ENCODE assay signal across 10 mouse cellular contexts in the genomic region with DNA sequence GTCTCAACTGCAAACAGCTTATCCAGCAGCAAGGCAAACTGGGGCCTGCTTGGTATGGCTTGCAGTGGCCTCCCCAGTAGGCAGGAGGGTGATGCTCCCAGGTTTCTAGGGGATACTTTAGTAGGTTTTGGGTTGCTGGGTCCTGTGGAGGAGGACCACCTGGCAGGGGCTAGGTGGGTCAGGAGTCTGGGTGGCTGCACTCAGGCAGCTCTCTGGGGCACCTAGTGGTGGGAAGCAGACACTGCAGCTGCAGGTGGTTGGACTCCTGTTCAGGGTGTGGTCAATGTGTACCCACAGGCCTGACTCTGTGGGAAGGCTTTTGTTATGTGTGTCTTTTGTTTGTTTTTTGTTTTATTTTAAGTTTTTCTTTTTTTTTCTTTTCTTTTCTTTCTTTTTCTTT. TPM values are rescaled to one million over a fixed set of nuclear protein-coding genes. Genes with fewer than 3 reads are reported as not detected.
DNase-seq lines count a peak whose midpoint lies in the region; ATAC-seq and TF ChIP-seq lines count a peak whose summit lies in the region.
"Had no signal": no experiment of that assay in that cellular context is flagged by ENCODE, and none has a peak within 500 bp of the region (broad histone marks: within the 10 kb centered on the region; RNA-seq: fewer than 3 reads in every experiment).

No protein-coding gene starts in this region.

- no peak overlapping the region for H3K27ac ChIP-seq in hindbrain, postnatal 0 days
- no peak overlapping the region for H3K27ac ChIP-seq in hindbrain, embryonic 11.5 days (ENCODE audit: low read depth, low read length)
- no peak overlapping the region for H3K27ac ChIP-seq in olfactory bulb, adult 2 months (ENCODE audit: insufficient read depth, low read depth, low read length)
- H3K27ac ChIP-seq in midbrain, embryonic 15.5 days: no peak overlapping the region
- H3K27ac ChIP-seq: embryonic facial prominence, embryonic 15.5 days; limb, embryonic 15.5 days had no signal

- no peak overlapping the region for H3K9ac ChIP-seq in hindbrain, postnatal 0 days (replicated peaks; ENCODE audit: low read length)
- no peak overlapping the region for H3K9ac ChIP-seq in hindbrain, embryonic 11.5 days (ENCODE audit: low read depth, low read length)
- no peak overlapping the region for H3K9ac ChIP-seq in midbrain, embryonic 15.5 days
- H3K9ac ChIP-seq: embryonic facial prominence, embryonic 15.5 days; limb, embryonic 15.5 days had no signal

- H3K9me3 ChIP-seq in hindbrain, postnatal 0 days (ENCODE audit: low read length): no peaks in the 10 kb centered on the region
- H3K9me3 ChIP-seq in hindbrain, embryonic 11.5 days (ENCODE audit: control insufficient read depth, low read length): no peaks in the 10 kb centered on the region
- H3K9me3 ChIP-seq in midbrain, embryonic 15.5 days: no peaks in the 10 kb centered on the region
- H3K9me3 ChIP-seq: embryonic facial prominence, embryonic 15.5 days; limb, embryonic 15.5 days had no signal

- no peak for TF ChIP-seq POLR2A in olfactory bulb, adult 2 months (IDR thresholded peaks at IDR 0.05; ENCODE audit: insufficient read depth, low read depth, low read length)

- no peak overlapping the region for H3K4me3 ChIP-seq in hindbrain, postnatal 0 days (ENCODE audit: low read length)
- no peak overlapping the region for H3K4me3 ChIP-seq in hindbrain, embryonic 11.5 days (ENCODE audit: low read depth, low read length)
- no peak overlapping the region for H3K4me3 ChIP-seq in olfactory bulb, adult 2 months (ENCODE audit: insufficient read depth, low read depth, low read length)
- H3K4me3 ChIP-seq in midbrain, embryonic 15.5 days: no peak overlapping the region
- H3K4me3 ChIP-seq: embryonic facial prominence, embryonic 15.5 days; limb, embryonic 15.5 days had no signal

- no peaks in the 10 kb centered on the region for H3K36me3 ChIP-seq in hindbrain, postnatal 0 days (ENCODE audit: insufficient read depth, low read length)
- H3K36me3 ChIP-seq in hindbrain, embryonic 11.5 days (ENCODE audit: control insufficient read depth, insufficient read depth, low read length): no peaks in the 10 kb centered on the region
- no peaks in the 10 kb centered on the region for H3K36me3 ChIP-seq in midbrain, embryonic 15.5 days (replicated peaks)
- H3K36me3 ChIP-seq: embryonic facial prominence, embryonic 15.5 days; limb, embryonic 15.5 days had no signal

- no peak overlapping the region for H3K4me2 ChIP-seq in hindbrain, postnatal 0 days (ENCODE audit: low read depth, low read length)
- H3K4me2 ChIP-seq in hindbrain, embryonic 11.5 days (replicated peaks; ENCODE audit: low read depth, low read length): no peak overlapping the region
- H3K4me2 ChIP-seq in midbrain, embryonic 15.5 days: no peak overlapping the region
- H3K4me2 ChIP-seq: embryonic facial prominence, embryonic 15.5 days; limb, embryonic 15.5 days had no signal

- TF ChIP-seq CTCF in hindbrain, postnatal 0 days (IDR thresholded peaks at IDR 0.05; ENCODE audit: low read depth): peak; percentile 76
- TF ChIP-seq CTCF in olfactory bulb, adult 2 months (IDR thresholded peaks at IDR 0.05; ENCODE audit: insufficient read depth, low read depth, low read length): peak; percentile 70

- no peak for ATAC-seq in hindbrain, postnatal 0 days
- no peak for ATAC-seq in hindbrain, embryonic 11.5 days (ENCODE audit: low FRiP score)
- ATAC-seq in midbrain, embryonic 15.5 days (replicated peaks): no peak

- peaks cover 39% of the 10 kb centered on the region for H3K27me3 ChIP-seq in hindbrain, postnatal 0 days (ENCODE audit: insufficient read depth, low read length)
- peaks cover 60% of the 10 kb centered on the region for H3K27me3 ChIP-seq in hindbrain, embryonic 11.5 days (ENCODE audit: control insufficient read depth, insufficient read depth, low read length)
- peaks cover 64% of the 10 kb centered on the region for H3K27me3 ChIP-seq in midbrain, embryonic 15.5 days (replicated peaks)

- H3K4me1 ChIP-seq in hindbrain, postnatal 0 days (ENCODE audit: insufficient read depth, low read length): peaks cover 15% of the 10 kb centered on the region
- H3K4me1 ChIP-seq in hindbrain, embryonic 11.5 days (replicated peaks; ENCODE audit: control insufficient read depth, insufficient read depth, low read length): peaks cover 16% of the 10 kb centered on the region
- peaks cover 26% of the 10 kb centered on the region for H3K4me1 ChIP-seq in olfactory bulb, adult 2 months (ENCODE audit: control insufficient read depth, insufficient read depth, low read length)
- H3K4me1 ChIP-seq in midbrain, embryonic 15.5 days: peaks cover 24% of the 10 kb centered on the region

- peak; percentile 32 for DNase-seq in hindbrain, postnatal 0 days (ENCODE audit: low spot score)
- DNase-seq in hindbrain, embryonic 11.5 days (ENCODE audit: low spot score): no peak
- peak; percentile 81 for DNase-seq in CD4-positive, CD25-positive, alpha-beta regulatory T cell, adult 2 months (ENCODE audit: low read depth, low spot score)
- DNase-seq in ZHBTc4 (ENCODE audit: low read depth, low spot score): peak; percentile 86
- peak; percentile 80 for DNase-seq in kidney, postnatal 10 days
- no peak for DNase-seq in Muller cell, postnatal 12 days (ENCODE audit: inconsistent ontology term)

RNA-seq across cellular contexts. Expression of gene Espn, which starts 17.7 kb away (rescaled TPM):
- 0.47 and 1.4 TPM in 2 replicates for total RNA-seq in hindbrain, postnatal 0 days (2014; rRNA removed)
- polyA plus RNA-seq in hindbrain, postnatal 0 days (2015; fragmentation: Nextera tagmentation; extraction: Ambion mirVana): 0.71 and 0.79 TPM in 2 replicates
- 1.4 and 2.0 TPM in 2 replicates for polyA plus RNA-seq in hindbrain, embryonic 11.5 days (2014; fragmentation: Nextera tagmentation; extraction: Ambion mirVana)
- not detected in 2 replicates for polyA plus RNA-seq in olfactory bulb, adult 2 months (2012; ENCODE audit: insufficient read depth, insufficient read length, low replicate concordance, missing spikeins)
- polyA plus RNA-seq in midbrain, embryonic 15.5 days (2015; fragmentation: Nextera tagmentation; extraction: Ambion mirVana): 0.13 and 0.19 TPM in 2 replicates

RNA-seq across cellular contexts. Expression of gene Tnfrsf25, which starts 18.8 kb away (rescaled TPM):
- total RNA-seq in hindbrain, postnatal 0 days (2014; rRNA removed): 0.22 and 1.6 TPM in 2 replicates
- polyA plus RNA-seq in hindbrain, postnatal 0 days (2015; fragmentation: Nextera tagmentation; extraction: Ambion mirVana): 0.48 and 0.62 TPM in 2 replicates
- 0.18 and 0.28 TPM in 2 replicates for polyA plus RNA-seq in hindbrain, embryonic 11.5 days (2014; fragmentation: Nextera tagmentation; extraction: Ambion mirVana)
- not detected in 2 replicates for polyA plus RNA-seq in olfactory bulb, adult 2 months (2012; ENCODE audit: insufficient read depth, insufficient read length, low replicate concordance, missing spikeins)
- polyA plus RNA-seq in midbrain, embryonic 15.5 days (2015; fragmentation: Nextera tagmentation; extraction: Ambion mirVana): 0.80 and 1.0 TPM in 2 replicates

RNA-seq across cellular contexts. Expression of gene Hes2, which starts 24.2 kb away (rescaled TPM):
- not detected in 2 replicates for total RNA-seq in hindbrain, postnatal 0 days (2014; rRNA removed)
- not detected in 2 replicates for polyA plus RNA-seq in hindbrain, postnatal 0 days (2015; fragmentation: Nextera tagmentation; extraction: Ambion mirVana)
- polyA plus RNA-seq in hindbrain, embryonic 11.5 days (2014; fragmentation: Nextera tagmentation; extraction: Ambion mirVana): 2.7 and 4.3 TPM in 2 replicates
- polyA plus RNA-seq in olfactory bulb, adult 2 months (2012; ENCODE audit: insufficient read depth, insufficient read length, low replicate concordance, missing spikeins): not detected in 2 replicates
- not detected in 2 replicates for polyA plus RNA-seq in midbrain, embryonic 15.5 days (2015; fragmentation: Nextera tagmentation; extraction: Ambion mirVana)

RNA-seq across cellular contexts. Expression of gene Acot7, which starts 43.4 kb away (rescaled TPM):
- total RNA-seq in hindbrain, postnatal 0 days (2014; rRNA removed): 249 and 259 TPM in 2 replicates
- 455 and 488 TPM in 2 replicates for polyA plus RNA-seq in hindbrain, postnatal 0 days (2015; fragmentation: Nextera tagmentation; extraction: Ambion mirVana)
- 116 and 125 TPM in 2 replicates for polyA plus RNA-seq in hindbrain, embryonic 11.5 days (2014; fragmentation: Nextera tagmentation; extraction: Ambion mirVana)
- polyA plus RNA-seq in olfactory bulb, adult 2 months (2012; ENCODE audit: insufficient read depth, insufficient read length, low replicate concordance, missing spikeins): not detected in 2 replicates
- 409 and 418 TPM in 2 replicates for polyA plus RNA-seq in midbrain, embryonic 15.5 days (2015; fragmentation: Nextera tagmentation; extraction: Ambion mirVana)

Comparison
In these comparisons a context has a peak if more than half of its experiments do, and no peak if none do; other contexts are left out.
1. DNase-seq: peak in hindbrain, postnatal 0 days (single experiment), CD4-positive, CD25-positive, alpha-beta regulatory T cell, adult 2 months (single experiment), ZHBTc4 (single experiment) and kidney, postnatal 10 days (single experiment); none in hindbrain, embryonic 11.5 days (single experiment) and Muller cell, postnatal 12 days (single experiment).